Mouse (Mus musculus): Measurements from ENCODE around the gene Tmem265. TPM values are rescaled to one million over a fixed set of nuclear protein-coding genes. Genes with fewer than 3 reads are reported as not detected.
A peak's percentile ranks its signal among the peaks of the same experiment; 100 is the strongest.

The Tmem265 gene
- total RNA-seq (2017), result 0.65 and 9.4 TPM in 2 replicates

GRCm38 (mm10) chr7:127561340-127561858 lies at the start of gene Tmem265:
Gene Tmem265 (plus strand): TSS chr7:127561390.
- ATAC-seq (replicated peaks in 1 of 2; ENCODE audit: insufficient read depth in 1 of 2, low FRiP score in 2 of 2, low TSS enrichment in 1 of 2, low read depth in 1 of 2, poor library complexity in 2 of 2, severe bottlenecking in 2 of 2), result no peak

GRCm38 (mm10) chr7:127511808-127512230 lies 49.4 kb upstream of the Tmem265 start, which contains the start of gene Srcap:
Gene Srcap (plus strand): TSS chr7:127511983.
- ATAC-seq (replicated peaks in 1 of 2; ENCODE audit: insufficient read depth in 1 of 2, low FRiP score in 2 of 2, low TSS enrichment in 1 of 2, low read depth in 1 of 2, poor library complexity in 2 of 2, severe bottlenecking in 2 of 2), result peak; percentile 96 to 97

DNA sequence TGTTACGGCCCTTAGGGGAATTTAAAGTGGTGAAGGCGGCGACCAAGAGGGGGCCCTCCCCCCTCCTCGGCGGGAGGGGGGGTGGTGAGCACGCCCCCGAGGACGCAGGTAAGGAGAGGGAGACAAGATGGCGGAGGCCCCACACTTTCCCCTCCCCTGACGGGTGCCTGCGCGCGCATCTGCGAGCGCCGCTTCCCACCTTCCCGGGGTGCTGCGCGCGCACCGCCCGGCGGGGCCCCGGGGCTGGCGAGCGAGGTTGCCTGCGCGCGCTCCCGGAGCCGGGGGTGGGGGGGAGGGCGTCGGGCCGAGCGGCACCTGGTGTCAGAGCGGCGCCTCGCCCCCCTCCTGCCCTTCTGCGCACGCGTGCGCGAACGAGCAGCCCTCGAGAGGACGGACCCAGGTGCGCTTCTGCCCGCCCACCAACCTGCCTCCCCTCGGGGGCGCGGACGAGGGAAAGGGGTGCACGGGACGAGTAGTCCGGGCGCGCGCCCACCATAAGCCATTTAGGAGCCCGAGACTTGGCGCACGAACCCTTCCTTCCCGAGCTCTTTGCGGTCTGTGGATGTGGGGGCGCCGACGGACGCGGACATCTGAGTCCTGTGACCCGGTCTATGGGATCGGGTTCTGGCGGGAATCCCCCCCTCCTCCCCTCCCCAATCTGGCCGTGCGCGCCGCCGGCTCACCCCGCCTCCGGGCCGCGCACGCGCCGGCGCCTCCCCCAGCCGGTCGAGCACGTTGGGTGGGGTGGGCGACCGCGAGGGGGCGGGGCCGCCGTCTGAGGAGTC lies 48.8 kb upstream of the Tmem265 start:
- ATAC-seq (replicated peaks in 1 of 2; ENCODE audit: insufficient read depth in 1 of 2, low FRiP score in 2 of 2, low TSS enrichment in 1 of 2, low read depth in 1 of 2, poor library complexity in 2 of 2, severe bottlenecking in 2 of 2), result peak; percentile 65 to 71

DNA sequence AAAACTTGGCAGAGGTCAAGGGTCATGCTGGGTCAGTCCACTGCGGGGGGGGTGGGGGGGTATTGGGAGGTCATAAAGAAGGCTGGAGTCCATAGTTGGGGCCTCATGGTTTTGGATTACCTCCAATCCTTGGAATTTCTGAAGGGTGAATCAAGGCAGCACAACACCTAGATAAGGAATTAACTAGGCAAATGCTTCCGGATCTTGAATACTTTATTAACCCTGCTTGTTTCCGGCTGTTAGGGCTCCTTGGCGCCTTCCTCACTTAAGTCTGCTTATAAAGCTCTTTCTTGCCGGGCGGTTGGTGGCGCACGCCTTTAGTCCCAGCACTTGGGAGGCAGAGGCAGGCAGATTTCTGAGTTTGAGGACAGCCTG lies 48.2 kb upstream of the Tmem265 start:
- no peak for ATAC-seq (replicated peaks in 1 of 2; ENCODE audit: insufficient read depth in 1 of 2, low FRiP score in 2 of 2, low TSS enrichment in 1 of 2, low read depth in 1 of 2, poor library complexity in 2 of 2, severe bottlenecking in 2 of 2)

DNA sequence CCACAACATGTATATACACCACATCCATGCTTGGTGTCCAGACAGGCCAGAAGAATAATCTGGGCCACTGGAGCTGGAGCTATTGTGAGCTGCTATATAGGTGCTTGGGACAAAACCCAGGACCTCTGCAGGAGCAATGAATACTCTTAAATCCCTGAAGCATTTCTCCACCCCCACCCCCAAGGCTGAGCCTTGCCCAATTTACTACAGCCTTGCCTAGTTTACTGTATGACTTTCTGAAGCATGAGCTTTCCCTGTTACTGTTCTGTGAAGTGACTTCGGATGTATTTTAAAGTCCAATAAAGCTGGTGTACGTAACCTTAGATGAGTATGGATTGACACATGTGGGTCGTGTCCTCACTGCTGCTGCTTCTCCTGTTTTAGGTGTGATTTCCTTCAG lies 47.4 kb upstream of the Tmem265 start:
- ATAC-seq (replicated peaks in 1 of 2; ENCODE audit: insufficient read depth in 1 of 2, low FRiP score in 2 of 2, low TSS enrichment in 1 of 2, low read depth in 1 of 2, poor library complexity in 2 of 2, severe bottlenecking in 2 of 2), result no peak

- no peak for ATAC-seq (replicated peaks in 1 of 2; ENCODE audit: insufficient read depth in 1 of 2, low FRiP score in 2 of 2, low TSS enrichment in 1 of 2, low read depth in 1 of 2, poor library complexity in 2 of 2, severe bottlenecking in 2 of 2)
Measured at GRCm38 (mm10) chr7:127515846-127516245, 45.3 kb upstream of the Tmem265 start.

DNA sequence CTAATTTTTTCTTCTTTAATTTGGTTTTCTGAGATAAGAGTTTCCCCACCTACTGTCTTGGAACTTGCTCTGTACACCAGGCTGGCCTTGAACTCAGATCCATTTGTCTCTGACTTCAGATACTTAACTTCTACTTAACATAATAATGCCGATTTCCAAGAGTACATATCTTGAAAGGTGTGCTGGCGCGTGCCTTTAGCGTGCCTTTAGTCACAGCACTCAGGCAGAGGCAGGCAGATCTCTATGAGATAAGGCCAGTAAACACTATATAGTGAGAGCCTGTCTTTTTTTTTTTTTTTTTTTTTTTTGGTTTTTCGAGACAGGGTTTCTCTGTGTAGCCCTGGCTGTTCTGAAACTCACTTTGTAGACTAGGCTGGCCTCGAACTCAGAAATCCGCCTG lies 44.8 kb upstream of the Tmem265 start:
- no peak for ATAC-seq (replicated peaks in 1 of 2; ENCODE audit: insufficient read depth in 1 of 2, low FRiP score in 2 of 2, low TSS enrichment in 1 of 2, low read depth in 1 of 2, poor library complexity in 2 of 2, severe bottlenecking in 2 of 2)

DNA sequence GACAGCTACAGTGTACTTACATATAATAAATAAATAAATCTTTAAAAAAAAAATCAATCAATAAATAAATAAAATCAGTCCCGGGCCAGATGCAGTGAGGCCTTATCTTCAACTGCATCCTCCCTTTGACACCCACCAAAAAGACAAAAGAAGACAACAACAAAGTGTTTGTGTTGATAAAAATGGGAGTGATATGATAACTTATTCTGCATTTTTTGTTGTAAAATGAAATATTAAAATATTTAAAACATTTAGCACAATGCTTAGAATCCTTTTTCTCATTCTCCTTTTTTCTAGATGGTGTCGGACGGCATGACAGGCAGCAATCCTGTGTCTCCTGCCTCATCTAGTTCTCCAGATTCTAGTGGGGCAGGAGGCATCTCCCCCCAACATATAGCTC lies 41.9 kb upstream of the Tmem265 start, which contains the start of gene Gm42715:
Gene Gm42715, plus strand, starts transcription at position 301 of the 400 bp plus-strand sequence.
- no peak for ATAC-seq (replicated peaks in 1 of 2; ENCODE audit: insufficient read depth in 1 of 2, low FRiP score in 2 of 2, low TSS enrichment in 1 of 2, low read depth in 1 of 2, poor library complexity in 2 of 2, severe bottlenecking in 2 of 2)

DNA sequence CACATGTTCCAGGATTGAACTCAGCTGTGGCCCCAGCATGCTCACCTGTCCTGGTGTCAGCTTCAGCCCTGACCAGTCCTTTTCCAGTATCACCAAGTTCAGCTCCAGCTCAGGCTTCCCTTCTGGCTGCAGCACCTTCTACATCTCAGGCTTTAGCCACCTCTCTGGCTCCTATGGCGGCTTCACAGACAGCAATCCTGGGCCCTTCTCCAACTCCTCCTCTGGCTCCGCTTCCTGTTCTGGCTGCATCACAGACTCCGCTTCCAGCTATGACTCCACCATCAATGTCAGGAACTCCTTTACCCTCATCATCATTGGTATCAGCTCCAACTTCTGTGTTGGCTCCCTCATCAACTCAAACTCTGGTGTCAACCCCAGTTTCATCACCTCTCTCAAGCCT lies 19.5 kb upstream of the Tmem265 start:
- ATAC-seq (replicated peaks in 1 of 2; ENCODE audit: insufficient read depth in 1 of 2, low FRiP score in 2 of 2, low TSS enrichment in 1 of 2, low read depth in 1 of 2, poor library complexity in 2 of 2, severe bottlenecking in 2 of 2), result no peak

GRCm38 (mm10) chr7:127549116-127549835 lies 11.9 kb upstream of the Tmem265 start:
- ATAC-seq (replicated peaks in 1 of 2; ENCODE audit: insufficient read depth in 1 of 2, low FRiP score in 2 of 2, low TSS enrichment in 1 of 2, low read depth in 1 of 2, poor library complexity in 2 of 2, severe bottlenecking in 2 of 2), result no peak

- no peak for ATAC-seq (replicated peaks in 1 of 2; ENCODE audit: insufficient read depth in 1 of 2, low FRiP score in 2 of 2, low TSS enrichment in 1 of 2, low read depth in 1 of 2, poor library complexity in 2 of 2, severe bottlenecking in 2 of 2)
Measured at GRCm38 (mm10) chr7:127551558-127551957, 9.6 kb upstream of the Tmem265 start.

DNA sequence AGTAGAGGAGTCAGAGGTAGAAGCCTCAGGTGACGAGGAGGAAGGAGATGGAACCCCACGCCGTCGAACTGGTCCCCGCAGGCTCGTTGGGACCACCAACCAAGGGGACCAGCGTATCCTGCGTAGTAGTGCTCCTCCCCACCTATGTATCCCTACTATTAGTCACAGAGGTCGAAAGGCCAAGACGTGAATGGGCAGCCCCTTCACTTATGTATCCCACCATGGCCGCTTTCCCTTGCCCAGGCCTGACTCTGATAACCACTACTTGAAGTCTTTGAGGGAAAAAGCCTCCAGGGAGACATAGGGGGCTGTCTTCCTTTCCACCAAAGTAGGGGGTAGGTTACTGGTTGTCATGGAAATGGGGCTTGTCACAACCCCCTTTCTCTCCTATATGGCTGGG lies 610 bp upstream of the Tmem265 start:
- ATAC-seq (replicated peaks in 1 of 2; ENCODE audit: insufficient read depth in 1 of 2, low FRiP score in 2 of 2, low TSS enrichment in 1 of 2, low read depth in 1 of 2, poor library complexity in 2 of 2, severe bottlenecking in 2 of 2), result no peak

DNA sequence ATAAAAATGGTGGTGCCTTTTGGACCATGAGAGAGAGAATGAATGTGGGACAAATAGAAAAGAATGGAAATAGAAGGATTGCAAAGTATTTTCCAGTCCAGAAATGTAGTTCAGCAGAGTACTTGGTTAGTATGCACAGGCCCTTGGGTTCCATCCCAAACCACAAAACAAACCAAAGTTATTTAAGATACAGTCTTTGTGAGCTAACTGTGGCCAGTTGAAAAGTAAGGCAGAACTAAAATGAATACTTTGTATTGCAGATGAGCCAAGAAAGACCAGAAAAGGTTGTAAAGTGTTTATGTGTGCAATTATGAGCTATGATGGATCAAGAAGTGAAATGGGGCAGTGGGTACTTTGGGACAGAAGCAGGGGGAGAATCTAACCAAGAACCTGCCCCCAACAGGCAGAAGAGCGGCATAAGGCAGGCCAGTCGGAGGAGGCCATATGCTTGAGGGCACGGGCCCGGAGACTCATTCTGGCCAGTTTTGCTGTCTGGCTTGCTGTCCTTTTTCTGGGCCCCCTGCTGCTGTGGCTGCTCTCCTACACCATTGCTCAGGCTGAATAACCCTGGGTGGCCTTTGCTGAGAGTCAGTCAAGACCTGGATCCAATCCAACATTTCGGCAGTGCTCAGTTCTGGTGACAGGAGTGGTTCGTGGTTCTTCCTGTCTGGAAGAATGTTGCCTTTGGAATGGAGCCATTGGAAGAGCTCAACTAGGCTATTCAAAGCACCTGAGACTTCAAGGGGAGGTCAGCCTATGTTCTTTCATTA lies 3.4 kb downstream of the Tmem265 start:
- no peak for ATAC-seq (replicated peaks in 1 of 2; ENCODE audit: insufficient read depth in 1 of 2, low FRiP score in 2 of 2, low TSS enrichment in 1 of 2, low read depth in 1 of 2, poor library complexity in 2 of 2, severe bottlenecking in 2 of 2)

- peak; percentile 97 to 100 for ATAC-seq (replicated peaks in 1 of 2; ENCODE audit: insufficient read depth in 1 of 2, low FRiP score in 2 of 2, low TSS enrichment in 1 of 2, low read depth in 1 of 2, poor library complexity in 2 of 2, severe bottlenecking in 2 of 2)
Measured at GRCm38 (mm10) chr7:127572895-127573471, 11.8 kb downstream of the Tmem265 start, which contains the start of gene Phkg2. Gene Phkg2 (plus strand): TSS chr7:127573340.

DNA sequence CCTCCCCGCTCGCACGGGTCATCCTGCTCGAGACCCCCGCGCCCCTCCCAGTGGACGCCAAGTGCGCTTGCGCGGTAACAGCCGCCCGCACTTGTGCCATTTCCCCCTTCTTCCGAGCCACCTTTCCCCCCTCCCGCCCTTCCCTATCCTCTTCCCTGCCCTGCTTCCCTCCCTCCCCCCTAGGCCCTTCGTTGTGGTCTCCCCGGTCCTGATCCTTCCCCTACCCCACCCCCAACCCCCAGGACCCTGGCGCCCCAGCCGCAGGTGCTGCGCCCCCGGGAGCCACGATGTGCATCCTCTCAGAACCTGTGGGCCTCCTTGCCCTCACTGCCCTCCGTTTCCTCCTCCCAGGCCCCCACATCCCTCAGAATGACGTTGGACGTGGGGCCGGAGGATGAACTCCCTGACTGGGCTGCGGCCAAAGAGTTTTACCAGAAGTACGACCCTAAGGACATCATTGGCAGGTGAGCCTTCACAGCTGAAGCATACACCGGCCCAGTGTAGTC lies 12.4 kb downstream of the Tmem265 start:
- no peak for ATAC-seq (replicated peaks in 1 of 2; ENCODE audit: insufficient read depth in 1 of 2, low FRiP score in 2 of 2, low TSS enrichment in 1 of 2, low read depth in 1 of 2, poor library complexity in 2 of 2, severe bottlenecking in 2 of 2)

GRCm38 (mm10) chr7:127574115-127574514 lies 12.9 kb downstream of the Tmem265 start:
- ATAC-seq (replicated peaks in 1 of 2; ENCODE audit: insufficient read depth in 1 of 2, low FRiP score in 2 of 2, low TSS enrichment in 1 of 2, low read depth in 1 of 2, poor library complexity in 2 of 2, severe bottlenecking in 2 of 2), result no peak

GRCm38 (mm10) chr7:127583260-127583659 lies 22.1 kb downstream of the Tmem265 start:
- no peak for ATAC-seq (replicated peaks in 1 of 2; ENCODE audit: insufficient read depth in 1 of 2, low FRiP score in 2 of 2, low TSS enrichment in 1 of 2, low read depth in 1 of 2, poor library complexity in 2 of 2, severe bottlenecking in 2 of 2)
